Mouse (Mus musculus) stomach, embryonic 14.5 days (tissue): Measurements from ENCODE around the gene Rasa4. TPM values are rescaled to one million over a fixed set of nuclear protein-coding genes. Genes with fewer than 3 reads are reported as not detected.
"Not testable (repeated sequence)": the region's sequence is repeated elsewhere in the genome, so short reads cannot be mapped to it uniquely, and the experiment has no call there.

Source experiments
- ATAC-seq: fragments of 200-750 bp; cut with Nextera tagmentation; 2 replicates; pipeline ENCODE4 v1.8.0; 2017; ENCODE audit warnings: low read depth, moderate TSS enrichment; ENCODE audit not compliant: insufficient number of reproducible peaks, insufficient read depth, low FRiP score
- H3K27ac ChIP-seq: fragments of 300-500 bp; sonication (generic); 2 replicates; pipeline ENCODE4 v1.5.1; 2014; ENCODE audit warnings: mild to moderate bottlenecking, low read length, moderate library complexity, mixed read lengths
- H3K27me3 ChIP-seq: fragments of 300-500 bp; sonication (generic); 2 replicates; pipeline ENCODE4 v1.6.1; 2014; ENCODE audit warnings: low read length, control low read depth, mixed read lengths; ENCODE audit not compliant: control insufficient read depth, insufficient read depth
- H3K36me3 ChIP-seq: fragments of 300-500 bp; sonication (generic); 2 replicates; pipeline ENCODE4 v1.6.1; 2014; ENCODE audit warnings: mild to moderate bottlenecking, control low read depth, low read length, moderate library complexity, mixed read lengths; ENCODE audit not compliant: control insufficient read depth, insufficient read depth
- H3K4me1 ChIP-seq: fragments of 300-500 bp; sonication (generic); 2 replicates; pipeline ENCODE4 v1.6.1; 2014; ENCODE audit warnings: low read length, control low read depth, mixed read lengths; ENCODE audit not compliant: control insufficient read depth, insufficient read depth
- H3K4me2 ChIP-seq: fragments of 300-500 bp; sonication (generic); replicated peaks from 2 replicates; pipeline ENCODE4 v1.6.1; 2014; ENCODE audit warnings: low read depth, low read length, control low read depth
- H3K4me3 ChIP-seq: fragments of 300-500 bp; sonication (generic); 2 replicates; pipeline ENCODE4 v1.5.1; 2014; ENCODE audit warnings: low read depth, low read length, control low read depth
- H3K9ac ChIP-seq: fragments of 300-500 bp; sonication (generic); replicated peaks from 2 replicates; pipeline ENCODE4 v1.6.1; 2014; ENCODE audit warnings: low read depth, mild to moderate bottlenecking, control low read depth, low read length, moderate library complexity, mixed read lengths
- H3K9me3 ChIP-seq: fragments of 300-500 bp; sonication (generic); 2 replicates; pipeline ENCODE4 v1.6.1; 2016; ENCODE audit warnings: low read depth, low read length, control low read depth; ENCODE audit not compliant: control insufficient read depth
- WGBS: fragments of 180-500 bp; shearing (Covaris S2); extraction: QIAGEN DNeasy Blood & Tissue Kit; methylation state at CpG from one replicate; pipeline ENCODE4 v1.1.7; 2014; 5-methylcytosine and 5-hydroxymethylcytosine counted together
- polyA plus RNA-seq: library from polyadenylated mRNA; unstranded; fragments of >200 nt; fragmentation: Nextera tagmentation; extraction: Ambion mirVana; gene quantifications from 2 replicates; pipeline ENCODE4 v1.2.1, GENCODE M21; 2014

Rasa4 gene
- polyA plus RNA-seq, 1 experiment from 2014 or later: 11.0 TPM

DNA sequence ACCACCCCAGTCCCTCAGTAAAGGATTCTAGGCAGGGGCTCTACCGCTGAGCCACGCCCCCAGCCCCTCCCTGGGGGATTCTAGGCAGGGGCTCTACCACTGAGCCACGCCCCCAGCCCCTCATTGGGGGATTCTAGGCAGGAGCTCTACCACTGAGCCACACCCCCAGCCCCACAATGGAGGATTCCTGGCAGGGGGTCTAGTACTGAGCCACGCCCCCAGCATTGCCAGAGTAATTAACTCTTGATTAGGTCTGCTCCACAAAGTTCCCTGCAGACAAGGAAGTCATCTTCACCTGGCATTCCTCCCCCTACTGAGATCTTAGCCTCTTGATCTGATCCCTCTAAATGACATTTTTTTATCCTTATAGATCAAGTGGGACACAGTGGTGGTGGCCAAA, 29.8 kb downstream of the Rasa4 start:
- H3K27ac ChIP-seq, H3K27me3 ChIP-seq, H3K4me2 ChIP-seq, H3K36me3 ChIP-seq, H3K9me3 ChIP-seq, H3K9ac ChIP-seq, H3K4me3 ChIP-seq, ATAC-seq: not testable (repeated sequence)
- peaks cover 15% of the 10 kb centered on the region for H3K4me1 ChIP-seq
- 36% methylated on average over 4 of the region's 4 CpGs for WGBS

DNA sequence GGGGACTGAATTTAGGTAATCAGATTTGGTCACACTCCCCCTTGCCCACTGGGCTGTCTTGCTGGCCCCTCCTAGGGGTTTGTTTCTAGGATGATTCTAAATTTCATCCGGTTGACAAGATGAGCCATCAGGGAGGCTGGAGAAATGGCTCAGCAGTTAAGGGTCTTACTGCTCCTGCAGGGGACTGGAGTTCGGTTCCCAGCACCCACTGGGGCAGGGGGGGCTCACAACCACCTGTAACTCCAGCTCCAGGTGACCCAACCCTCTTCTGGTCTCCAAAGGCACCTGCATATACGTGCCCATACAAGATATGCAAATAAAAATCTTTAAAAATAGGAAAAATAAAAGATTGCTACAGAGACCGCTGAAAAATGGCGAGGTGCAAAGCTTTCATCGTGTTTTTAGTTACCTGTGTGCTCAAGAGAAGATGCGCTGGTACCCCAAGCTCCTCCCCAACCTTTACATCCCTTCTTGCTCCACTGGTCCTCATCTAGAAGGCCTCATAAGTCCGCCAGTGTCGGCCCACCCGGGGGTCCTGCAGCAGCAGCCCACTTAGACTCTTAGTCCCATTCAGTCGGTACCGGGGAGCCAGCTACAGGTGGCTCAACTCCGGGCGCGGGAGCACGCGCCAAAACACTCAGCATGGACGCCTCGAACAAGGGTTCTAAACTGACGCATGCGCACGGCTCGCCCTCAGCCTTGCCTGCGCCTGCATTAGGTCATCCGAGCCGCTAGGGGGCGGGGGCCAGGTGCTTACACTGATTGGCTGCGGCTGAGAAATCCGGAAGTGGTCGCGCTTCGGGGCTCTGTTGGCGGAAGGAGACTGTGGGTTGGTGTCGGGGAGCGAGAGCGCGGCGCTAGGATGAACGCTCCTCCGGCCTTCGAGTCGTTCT, 32.4 kb downstream of the Rasa4 start, which contains the start of gene Polr2j:
TSS of gene Polr2j (plus strand) at position 741 of the 893 bp plus-strand sequence.
- peak within 1 kb of the TSS; percentile 94 for H3K4me3 ChIP-seq
- H3K27ac ChIP-seq: peak within 1 kb of the TSS; percentile 61; the same call in 1 of the 2 replicates
- H3K4me2 ChIP-seq: peak within 1 kb of the TSS; percentile 91
- no peaks in the 10 kb centered on the region for H3K9me3 ChIP-seq
- H3K36me3 ChIP-seq: peaks cover 16% of the 10 kb centered on the region
- ATAC-seq: peak; percentile 94
- H3K4me1 ChIP-seq: peaks cover 15% of the 10 kb centered on the region
- WGBS: 3% methylated on average over 42 of the region's 42 CpGs
- no peaks in the 10 kb centered on the region for H3K27me3 ChIP-seq
- H3K9ac ChIP-seq: peak within 1 kb of the TSS; percentile 89

DNA sequence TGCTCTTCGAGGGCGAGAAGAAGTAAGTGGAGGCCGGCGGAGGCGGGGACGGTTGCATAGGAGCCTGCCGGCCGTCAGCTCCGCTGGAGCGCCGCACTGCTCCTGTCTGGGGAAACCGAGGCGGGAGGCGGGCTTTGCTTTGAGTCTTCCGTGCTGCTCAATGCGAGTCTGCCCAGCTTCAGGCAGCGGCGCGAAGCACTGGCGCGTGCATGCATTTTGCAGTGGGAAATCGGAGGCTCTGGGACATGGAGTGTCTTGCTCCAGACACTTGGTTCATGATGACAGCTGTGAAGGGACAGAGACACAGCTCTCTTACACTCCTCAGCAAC, 33.0 kb downstream of the Rasa4 start:
- Histone ChIP-seq H3K4me1 (peaks cover 15% of the 10 kb centered on the region), H3K36me3 (peaks cover 18% of the 10 kb centered on the region), H3K27me3 (no peaks in the 10 kb centered on the region), H3K4me3 (peak overlapping the region; percentile 94), H3K9ac (peak overlapping the region; percentile 89), H3K4me2 (peak overlapping the region; percentile 91), H3K27ac (peak overlapping the region; percentile 61; the same call in 1 of the 2 replicates), H3K9me3 (no peaks in the 10 kb centered on the region)
- under 1% methylated on average over 22 of the region's 22 CpGs for WGBS
- ATAC-seq: peak; percentile 35; the same call in 1 of the 2 replicates

DNA sequence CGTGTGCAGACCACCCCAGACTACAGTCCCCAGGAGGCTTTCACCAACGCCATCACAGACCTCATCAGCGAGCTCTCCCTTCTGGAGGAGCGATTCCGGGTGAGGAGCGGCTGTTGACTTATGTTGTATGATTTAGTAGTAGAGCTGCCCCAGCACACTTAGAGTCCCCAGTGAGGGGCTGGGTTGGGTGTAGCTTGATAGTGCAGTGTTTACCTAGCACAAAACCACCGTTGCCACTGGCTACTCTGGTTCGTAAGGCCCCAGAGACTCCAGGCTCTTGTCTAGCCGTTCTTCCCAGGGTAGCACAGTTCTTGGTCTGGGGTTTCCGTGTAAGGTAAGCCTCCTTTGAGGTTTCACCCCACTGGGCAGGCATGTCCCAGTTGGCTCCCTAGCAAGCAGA, 38.4 kb downstream of the Rasa4 start:
- Histone ChIP-seq H3K4me3 (no peak overlapping the region), H3K4me2 (no peak overlapping the region), H3K9ac (no peak overlapping the region), H3K27me3 (no peaks in the 10 kb centered on the region), H3K36me3 (peaks cover 47% of the 10 kb centered on the region), H3K27ac (peak overlapping the region; percentile 68), H3K4me1 (peaks cover 9% of the 10 kb centered on the region), H3K9me3 (no peaks in the 10 kb centered on the region)
- ATAC-seq: peak; percentile 80
- 84% methylated on average over 10 of the region's 10 CpGs for WGBS

DNA sequence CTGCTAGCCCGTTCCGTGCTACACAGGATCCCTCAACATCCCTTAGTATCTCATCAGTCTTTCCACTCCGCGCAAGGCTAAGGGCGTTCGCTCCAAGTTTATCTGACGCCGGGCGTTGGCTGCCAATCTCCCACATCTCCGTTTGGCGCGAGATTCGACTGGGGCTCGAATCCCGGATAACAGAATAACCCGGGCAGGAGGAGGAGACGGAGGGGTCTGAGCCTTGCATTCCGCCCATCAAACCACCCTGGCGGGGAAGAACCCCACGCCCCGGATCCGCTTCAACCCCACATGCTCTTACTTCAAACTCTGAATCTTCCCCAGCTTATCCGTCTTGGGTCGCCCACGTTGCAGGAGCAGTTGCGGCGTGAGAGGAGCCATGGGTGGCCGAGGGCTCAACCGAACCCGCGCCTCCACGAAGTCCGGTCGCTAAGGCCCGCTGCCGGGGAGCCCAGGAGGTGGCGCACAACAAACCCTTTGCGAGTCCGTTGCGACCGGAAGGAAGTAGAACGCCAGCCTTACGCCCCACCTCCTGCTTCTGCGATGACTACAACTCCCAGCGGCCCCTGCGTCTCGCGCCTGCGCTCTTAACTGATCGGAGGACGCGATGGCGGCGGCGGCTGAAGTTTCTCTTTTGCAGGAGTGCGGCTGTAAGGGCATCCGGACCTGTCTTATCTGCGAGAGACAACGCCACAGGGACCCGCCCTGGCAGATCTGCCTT, 52.0 kb downstream of the Rasa4 start, which contains the start of the genes Lrwd1 and Alkbh4:
TSS of gene Lrwd1 (minus strand) at position 504 of the 721 bp plus-strand sequence.
TSS of gene Alkbh4 (plus strand) at position 576 of the 721 bp plus-strand sequence.
- no peaks in the 10 kb centered on the region for H3K27me3 ChIP-seq
- peaks cover 32% of the 10 kb centered on the region for H3K36me3 ChIP-seq
- peak within 1 kb of the TSS; percentile 64 for H3K4me2 ChIP-seq
- WGBS: under 1% methylated on average over 60 of the region's 60 CpGs
- H3K4me3 ChIP-seq: peak within 1 kb of the TSS; percentile 82
- H3K4me1 ChIP-seq: peaks cover 12% of the 10 kb centered on the region
- peak within 1 kb of the TSS; percentile 72 for H3K27ac ChIP-seq
- peak; percentile 91 for ATAC-seq
- no peaks in the 10 kb centered on the region for H3K9me3 ChIP-seq
- H3K9ac ChIP-seq: peak within 1 kb of the TSS; percentile 67

DNA sequence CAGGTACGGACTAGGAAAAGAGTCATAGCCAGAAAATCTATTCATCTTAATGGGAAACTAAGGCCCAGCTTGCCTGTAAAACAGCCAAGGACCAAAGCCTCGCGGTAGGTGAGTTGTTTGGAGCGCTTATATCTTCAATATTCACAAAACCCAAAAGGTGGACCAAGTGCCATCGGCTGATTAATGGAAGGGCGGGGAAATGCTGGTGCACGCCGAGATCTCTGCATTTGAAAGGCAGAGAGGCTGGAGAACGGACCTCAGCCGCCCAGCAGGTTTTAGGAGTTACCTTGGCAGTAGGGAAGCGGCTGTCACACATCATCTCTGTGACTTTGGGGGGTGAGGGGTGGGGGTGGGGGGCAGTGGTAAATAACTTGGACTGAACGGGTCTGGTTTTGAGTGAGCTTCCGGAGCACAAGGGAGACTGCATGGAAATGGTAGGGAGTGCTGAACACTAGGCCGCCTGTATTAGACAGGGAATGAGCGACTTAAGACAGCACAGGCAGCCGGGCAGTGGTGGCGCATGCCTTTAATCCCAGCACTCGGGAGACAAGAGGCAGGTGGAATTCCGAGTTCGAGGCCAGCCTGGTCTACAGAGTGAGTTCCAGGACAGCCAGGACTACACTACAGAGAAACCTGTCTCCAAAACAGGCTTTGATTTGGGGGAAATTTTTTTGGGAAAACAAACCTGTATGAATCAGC, 52.7 kb downstream of the Rasa4 start:
- Histone ChIP-seq H3K4me3 (peak overlapping the region; percentile 82), H3K9me3 (no peaks in the 10 kb centered on the region), H3K27ac (peak overlapping the region; percentile 72), H3K4me1 (peaks cover 12% of the 10 kb centered on the region), H3K36me3 (peaks cover 32% of the 10 kb centered on the region), H3K4me2 (peak overlapping the region; percentile 59), H3K9ac (peak overlapping the region; percentile 67), H3K27me3 (no peaks in the 10 kb centered on the region)
- ATAC-seq: peak; percentile 1; the same call in 1 of the 2 replicates
- 8% methylated on average over 20 of the region's 20 CpGs for WGBS

DNA sequence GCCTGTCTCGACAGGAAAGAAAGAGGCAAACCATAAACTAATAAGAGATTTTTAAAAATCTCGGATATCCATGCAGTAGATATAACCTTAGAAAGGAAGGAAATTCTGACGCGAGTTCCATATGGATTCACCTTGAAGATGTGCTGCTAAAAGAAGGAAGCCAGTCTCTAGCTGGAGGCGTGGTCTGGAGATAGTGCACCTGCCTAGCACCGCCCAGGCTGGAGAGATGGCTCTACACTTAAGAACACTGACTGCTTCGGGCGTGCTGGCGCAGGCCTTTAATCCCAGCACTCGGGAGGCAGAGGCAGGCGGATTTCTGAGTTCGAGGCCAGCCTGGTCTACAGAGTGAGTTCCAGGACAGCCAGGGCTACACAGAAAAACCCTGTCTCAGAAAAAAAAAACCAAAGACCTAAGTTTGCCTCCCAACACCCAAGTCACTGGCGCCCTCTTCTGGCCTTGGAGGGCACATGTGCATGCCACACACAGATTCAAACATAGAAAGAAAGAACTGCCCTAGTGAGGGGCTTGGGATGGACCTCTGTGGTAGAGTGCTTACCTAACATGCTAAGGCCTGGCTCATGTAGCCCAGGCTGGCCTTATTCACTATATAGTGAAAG, 54.0 kb downstream of the Rasa4 start:
- no peak overlapping the region for H3K27ac ChIP-seq
- peaks cover 12% of the 10 kb centered on the region for H3K4me1 ChIP-seq
- H3K4me2 ChIP-seq: no peak overlapping the region
- no peaks in the 10 kb centered on the region for H3K27me3 ChIP-seq
- no peak for ATAC-seq
- H3K4me3 ChIP-seq: no peak overlapping the region
- WGBS: 76% methylated on average over 13 of the region's 13 CpGs
- H3K9ac ChIP-seq: no peak overlapping the region
- H3K9me3 ChIP-seq: no peaks in the 10 kb centered on the region
- H3K36me3 ChIP-seq: peaks cover 32% of the 10 kb centered on the region
